15 mouse cellular contexts compared by ENCODE assay signal in the genomic region with DNA sequence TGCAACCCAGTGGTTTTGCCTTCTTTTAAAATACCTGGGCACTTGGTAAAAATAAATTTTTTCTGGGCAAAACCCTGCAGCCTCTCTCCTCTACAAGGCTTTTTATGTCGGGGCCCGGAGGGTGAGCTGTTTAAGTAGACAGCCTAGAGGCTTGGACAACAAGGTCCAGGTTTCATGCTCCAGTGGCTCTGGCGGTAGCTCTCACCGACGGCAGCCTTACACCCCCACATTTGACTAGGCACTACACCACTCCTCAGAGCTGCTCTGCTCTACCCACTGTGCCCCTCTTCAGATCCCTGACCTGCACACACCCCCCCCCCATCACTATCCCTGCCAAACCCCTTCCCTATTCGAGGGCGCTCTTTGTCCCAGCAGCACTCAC.
DNase-seq lines count a peak whose midpoint lies in the region; ATAC-seq and TF ChIP-seq lines count a peak whose summit lies in the region.
"Had no signal": no experiment of that assay in that cellular context is flagged by ENCODE, and none has a peak within 500 bp of the region (broad histone marks: within the 10 kb centered on the region; RNA-seq: fewer than 3 reads in every experiment).

No protein-coding gene starts in this region.

- peaks cover 31% of the 10 kb centered on the region for H3K4me1 ChIP-seq in forebrain, embryonic 15.5 days
- H3K4me1 ChIP-seq in forebrain, embryonic 13.5 days = peaks cover 35% of the 10 kb centered on the region
- H3K4me1 ChIP-seq in hindbrain, embryonic 16.5 days (ENCODE audit: control insufficient read depth, insufficient read depth, low read depth, low read length) = peaks cover 28% of the 10 kb centered on the region
- H3K4me1 ChIP-seq in hindbrain, embryonic 11.5 days (replicated peaks; ENCODE audit: control insufficient read depth, insufficient read depth, low read length) = peaks cover 11% of the 10 kb centered on the region
- peaks cover 52% of the 10 kb centered on the region for H3K4me1 ChIP-seq in midbrain, embryonic 10.5 days
- peaks cover 15% of the 10 kb centered on the region for H3K4me1 ChIP-seq in midbrain, embryonic 11.5 days (ENCODE audit: control insufficient read depth, insufficient read depth, low read length)
- H3K4me1 ChIP-seq in midbrain, postnatal 0 days (ENCODE audit: insufficient read depth, low read length) = peaks cover 8% of the 10 kb centered on the region; the same call in 1 of the 2 replicates

- peak overlapping the region; percentile 28; the same call in 1 of the 2 replicates for H3K27ac ChIP-seq in forebrain, embryonic 15.5 days (replicated peaks)
- no peak overlapping the region for H3K27ac ChIP-seq in forebrain, embryonic 13.5 days
- H3K27ac ChIP-seq in hindbrain, embryonic 16.5 days (ENCODE audit: low read depth, low read length) = peak overlapping the region; percentile 74
- H3K27ac ChIP-seq in hindbrain, embryonic 11.5 days (ENCODE audit: low read depth, low read length) = no peak overlapping the region
- peak overlapping the region; percentile 57; the same call in 1 of the 2 replicates for H3K27ac ChIP-seq in midbrain, embryonic 10.5 days (replicated peaks)
- no peak overlapping the region for H3K27ac ChIP-seq in midbrain, embryonic 11.5 days (ENCODE audit: low read depth, low read length)
- peak overlapping the region; percentile 47; the same call in 1 of the 2 replicates for H3K27ac ChIP-seq in midbrain, postnatal 0 days (ENCODE audit: low read depth, low read length)
- H3K27ac ChIP-seq: embryonic facial prominence, embryonic 10.5 days; heart, embryonic 10.5 days had no signal

- H3K36me3 ChIP-seq in forebrain, embryonic 15.5 days = no peaks in the 10 kb centered on the region
- H3K36me3 ChIP-seq in forebrain, embryonic 13.5 days (ENCODE audit: poor library complexity, severe bottlenecking) = no peaks in the 10 kb centered on the region
- no peaks in the 10 kb centered on the region for H3K36me3 ChIP-seq in hindbrain, embryonic 16.5 days (ENCODE audit: control insufficient read depth, insufficient read depth, low read length)
- no peaks in the 10 kb centered on the region for H3K36me3 ChIP-seq in hindbrain, embryonic 11.5 days (ENCODE audit: control insufficient read depth, insufficient read depth, low read length)
- no peaks in the 10 kb centered on the region for H3K36me3 ChIP-seq in midbrain, embryonic 10.5 days
- no peaks in the 10 kb centered on the region for H3K36me3 ChIP-seq in midbrain, embryonic 11.5 days (ENCODE audit: control insufficient read depth, insufficient read depth, low read length)
- H3K36me3 ChIP-seq in midbrain, postnatal 0 days (ENCODE audit: insufficient read depth, low read length) = no peaks in the 10 kb centered on the region
- H3K36me3 ChIP-seq: embryonic facial prominence, embryonic 10.5 days; G1E; heart, embryonic 10.5 days had no signal

- no peak overlapping the region for H3K9ac ChIP-seq in forebrain, embryonic 15.5 days (replicated peaks)
- H3K9ac ChIP-seq in forebrain, embryonic 13.5 days = no peak overlapping the region
- H3K9ac ChIP-seq in hindbrain, embryonic 16.5 days (ENCODE audit: low read depth, low read length) = no peak overlapping the region; the same call in 1 of the 2 replicates
- no peak overlapping the region for H3K9ac ChIP-seq in hindbrain, embryonic 11.5 days (ENCODE audit: low read depth, low read length)
- no peak overlapping the region for H3K9ac ChIP-seq in midbrain, embryonic 11.5 days (ENCODE audit: low read length)
- H3K9ac ChIP-seq in midbrain, postnatal 0 days (replicated peaks; ENCODE audit: low read length, poor library complexity, severe bottlenecking) = no peak overlapping the region

- no peak for TF ChIP-seq CTCF in midbrain, postnatal 0 days (IDR thresholded peaks at IDR 0.05)

- no peak overlapping the region for H3K4me3 ChIP-seq in forebrain, embryonic 15.5 days
- no peak overlapping the region for H3K4me3 ChIP-seq in forebrain, embryonic 13.5 days
- H3K4me3 ChIP-seq in hindbrain, embryonic 16.5 days (ENCODE audit: low read length) = no peak overlapping the region
- H3K4me3 ChIP-seq in hindbrain, embryonic 11.5 days (ENCODE audit: low read depth, low read length) = no peak overlapping the region
- no peak overlapping the region for H3K4me3 ChIP-seq in midbrain, embryonic 10.5 days
- H3K4me3 ChIP-seq in midbrain, embryonic 11.5 days (ENCODE audit: low read depth, low read length) = no peak overlapping the region
- H3K4me3 ChIP-seq in midbrain, postnatal 0 days (ENCODE audit: low read depth, low read length) = no peak overlapping the region
- H3K4me3 ChIP-seq: embryonic facial prominence, embryonic 10.5 days; heart, embryonic 10.5 days had no signal

- no peak for ATAC-seq in forebrain, embryonic 15.5 days (replicated peaks)
- no peak for ATAC-seq in forebrain, embryonic 13.5 days
- ATAC-seq in hindbrain, embryonic 16.5 days = 0 out of 2 replicates have a peak, but pooled peaks have one; percentile 7
- ATAC-seq in hindbrain, embryonic 11.5 days (ENCODE audit: low FRiP score) = no peak
- no peak for ATAC-seq in midbrain, embryonic 11.5 days (ENCODE audit: low FRiP score)
- ATAC-seq in midbrain, postnatal 0 days (ENCODE audit: low FRiP score) = no peak
- ATAC-seq: CD4-positive, CD25-positive, alpha-beta regulatory T cell, adult 4 months had no signal

- H3K4me2 ChIP-seq in forebrain, embryonic 15.5 days (replicated peaks) = no peak overlapping the region
- H3K4me2 ChIP-seq in forebrain, embryonic 13.5 days = no peak overlapping the region
- no peak overlapping the region for H3K4me2 ChIP-seq in hindbrain, embryonic 16.5 days (ENCODE audit: low read length)
- H3K4me2 ChIP-seq in hindbrain, embryonic 11.5 days (replicated peaks; ENCODE audit: low read depth, low read length) = no peak overlapping the region
- H3K4me2 ChIP-seq in midbrain, embryonic 11.5 days = no peak overlapping the region
- H3K4me2 ChIP-seq in midbrain, postnatal 0 days (ENCODE audit: low read depth, low read length, poor library complexity, severe bottlenecking) = no peak overlapping the region

- no peaks in the 10 kb centered on the region for H3K9me3 ChIP-seq in forebrain, embryonic 15.5 days
- no peaks in the 10 kb centered on the region for H3K9me3 ChIP-seq in forebrain, embryonic 13.5 days (replicated peaks)
- no peaks in the 10 kb centered on the region for H3K9me3 ChIP-seq in hindbrain, embryonic 16.5 days (ENCODE audit: control insufficient read depth, low read length)
- no peaks in the 10 kb centered on the region for H3K9me3 ChIP-seq in hindbrain, embryonic 11.5 days (ENCODE audit: control insufficient read depth, low read length)
- no peaks in the 10 kb centered on the region for H3K9me3 ChIP-seq in midbrain, embryonic 10.5 days (replicated peaks)
- H3K9me3 ChIP-seq in midbrain, embryonic 11.5 days (ENCODE audit: control insufficient read depth, low read length) = no peaks in the 10 kb centered on the region
- no peaks in the 10 kb centered on the region for H3K9me3 ChIP-seq in midbrain, postnatal 0 days (ENCODE audit: low read length)
- H3K9me3 ChIP-seq: embryonic facial prominence, embryonic 10.5 days; G1E; heart, embryonic 10.5 days had no signal

- no peak for DNase-seq in hindbrain, embryonic 11.5 days (ENCODE audit: low spot score)
- no peak for DNase-seq in midbrain, embryonic 10.5 days (ENCODE audit: low spot score)
- DNase-seq in midbrain, embryonic 11.5 days (ENCODE audit: low spot score, missing footprints) = no peak
- DNase-seq in midbrain, postnatal 0 days (ENCODE audit: low spot score) = no peak
- DNase-seq: adrenal gland, adult 8-10 months; adrenal gland, postnatal 36 days; B cell, adult 2 months; gastrocnemius, postnatal 36 days had no signal

- 35% methylated on average over 7 of the region's 7 CpGs for WGBS in forebrain, embryonic 15.5 days
- 34% methylated on average over 7 of the region's 7 CpGs for WGBS in forebrain, embryonic 13.5 days
- 49% methylated on average over 7 of the region's 7 CpGs for WGBS in hindbrain, embryonic 16.5 days
- WGBS in hindbrain, embryonic 11.5 days = 48% methylated on average over 7 of the region's 7 CpGs
- WGBS in midbrain, embryonic 10.5 days = 42% methylated on average over 7 of the region's 7 CpGs
- WGBS in midbrain, embryonic 11.5 days = 35% methylated on average over 7 of the region's 7 CpGs
- WGBS in midbrain, postnatal 0 days = 41% methylated on average over 7 of the region's 7 CpGs

- H3K27me3 ChIP-seq in forebrain, embryonic 15.5 days = no peaks in the 10 kb centered on the region
- peaks cover 4% of the 10 kb centered on the region; the same call in 1 of the 2 replicates for H3K27me3 ChIP-seq in forebrain, embryonic 13.5 days
- no peaks in the 10 kb centered on the region for H3K27me3 ChIP-seq in hindbrain, embryonic 16.5 days (replicated peaks; ENCODE audit: control insufficient read depth, insufficient read depth, low read length)
- no peaks in the 10 kb centered on the region for H3K27me3 ChIP-seq in hindbrain, embryonic 11.5 days (ENCODE audit: control insufficient read depth, insufficient read depth, low read length)
- peaks cover 25% of the 10 kb centered on the region for H3K27me3 ChIP-seq in midbrain, embryonic 10.5 days (ENCODE audit: low read depth, poor library complexity, severe bottlenecking)
- no peaks in the 10 kb centered on the region for H3K27me3 ChIP-seq in midbrain, embryonic 11.5 days (ENCODE audit: control insufficient read depth, insufficient read depth, low read length)
- no peaks in the 10 kb centered on the region for H3K27me3 ChIP-seq in midbrain, postnatal 0 days (ENCODE audit: insufficient read depth, low read length)

Comparison
In these comparisons a context has a peak if more than half of its experiments do, and no peak if none do; other contexts are left out.
1. H3K27ac ChIP-seq: peak in forebrain, embryonic 15.5 days (single experiment), hindbrain, embryonic 16.5 days (single experiment), midbrain, embryonic 10.5 days (single experiment) and midbrain, postnatal 0 days (single experiment); none in forebrain, embryonic 13.5 days (single experiment), hindbrain, embryonic 11.5 days (single experiment) and midbrain, embryonic 11.5 days (single experiment).